Mouse (Mus musculus): Measurements from ENCODE around the gene Dhx8. TPM values are rescaled to one million over a fixed set of nuclear protein-coding genes. Genes with fewer than 3 reads are reported as not detected.

The Dhx8 gene
- total RNA-seq, 2 experiments from 2014 or later = 14.7 to 24.0 TPM

DNA sequence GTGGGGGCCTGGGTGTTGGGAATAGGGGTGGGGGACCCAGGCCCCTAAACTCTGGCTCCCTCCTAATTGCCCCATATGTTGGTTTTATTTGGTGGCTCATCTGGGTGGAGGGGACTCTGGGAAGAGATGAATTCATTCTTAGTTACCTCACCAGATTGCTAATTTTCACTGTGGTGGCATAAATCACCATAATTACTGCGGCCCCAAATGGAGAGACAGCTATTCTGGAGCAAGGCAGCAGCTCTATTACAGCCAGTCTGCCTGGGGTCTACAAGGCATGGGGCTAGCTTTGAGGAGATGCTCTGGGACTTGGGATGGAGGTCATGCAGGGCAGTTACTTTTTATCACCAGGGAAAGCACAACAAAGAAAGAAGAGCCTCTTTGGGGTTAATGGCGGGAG lies 6.0 kb upstream of the Dhx8 start:
- no peak for ATAC-seq (replicated peaks; ENCODE audit: low FRiP score, poor library complexity, severe bottlenecking)

GRCm38 (mm10) chr11:101729308-101729707 lies 3.4 kb upstream of the Dhx8 start:
- ATAC-seq (replicated peaks; ENCODE audit: low FRiP score, poor library complexity, severe bottlenecking) = no peak

DNA sequence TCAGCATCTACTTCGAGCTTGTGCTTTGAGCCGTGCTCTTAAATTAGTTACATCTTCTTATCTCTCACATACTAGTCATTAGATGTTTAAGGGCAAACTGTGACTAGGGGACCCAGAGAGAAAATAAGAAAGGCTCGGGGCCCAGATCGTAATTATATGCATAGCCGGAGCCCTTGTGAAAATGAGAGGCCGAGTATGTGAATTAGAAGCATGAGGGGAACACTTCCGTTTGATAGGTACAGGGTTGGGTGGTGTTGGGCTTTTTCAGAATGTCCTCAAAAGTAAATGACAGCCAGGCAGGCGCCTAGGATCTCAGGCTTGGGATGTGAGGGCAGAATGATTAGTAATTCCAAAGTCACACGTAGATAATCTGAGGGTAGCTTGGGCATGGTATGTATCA lies 877 bp downstream of the Dhx8 start:
- no peak for ATAC-seq (replicated peaks; ENCODE audit: low FRiP score, poor library complexity, severe bottlenecking)

GRCm38 (mm10) chr11:101756616-101757015 lies 23.9 kb downstream of the Dhx8 start:
- ATAC-seq (replicated peaks; ENCODE audit: low FRiP score, poor library complexity, severe bottlenecking) = no peak

DNA sequence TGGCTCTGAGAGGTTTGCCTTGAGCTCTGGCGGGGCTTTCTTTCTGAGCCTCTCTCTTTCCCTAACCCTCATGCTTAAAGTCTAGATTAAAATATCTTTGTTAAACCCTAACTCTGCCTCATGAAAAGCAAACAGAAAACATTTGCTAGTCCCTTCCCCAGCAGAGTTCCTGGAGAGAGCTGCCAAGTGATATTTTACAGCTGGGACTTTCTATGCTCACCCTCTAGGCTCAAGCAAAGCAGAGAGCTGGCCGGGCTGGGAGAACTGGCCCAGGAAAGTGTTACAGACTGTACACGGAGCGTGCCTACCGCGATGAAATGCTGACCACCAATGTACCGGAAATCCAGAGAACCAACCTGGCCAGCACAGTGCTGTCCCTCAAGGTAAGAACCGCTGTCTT lies 24.6 kb downstream of the Dhx8 start:
- ATAC-seq (replicated peaks; ENCODE audit: low FRiP score, poor library complexity, severe bottlenecking) = no peak

- no peak for ATAC-seq (replicated peaks; ENCODE audit: low FRiP score, poor library complexity, severe bottlenecking)
Measured at GRCm38 (mm10) chr11:101758431-101758830, 25.7 kb downstream of the Dhx8 start.

GRCm38 (mm10) chr11:101759530-101759929 lies 26.8 kb downstream of the Dhx8 start:
- ATAC-seq (replicated peaks; ENCODE audit: low FRiP score, poor library complexity, severe bottlenecking) = no peak

DNA sequence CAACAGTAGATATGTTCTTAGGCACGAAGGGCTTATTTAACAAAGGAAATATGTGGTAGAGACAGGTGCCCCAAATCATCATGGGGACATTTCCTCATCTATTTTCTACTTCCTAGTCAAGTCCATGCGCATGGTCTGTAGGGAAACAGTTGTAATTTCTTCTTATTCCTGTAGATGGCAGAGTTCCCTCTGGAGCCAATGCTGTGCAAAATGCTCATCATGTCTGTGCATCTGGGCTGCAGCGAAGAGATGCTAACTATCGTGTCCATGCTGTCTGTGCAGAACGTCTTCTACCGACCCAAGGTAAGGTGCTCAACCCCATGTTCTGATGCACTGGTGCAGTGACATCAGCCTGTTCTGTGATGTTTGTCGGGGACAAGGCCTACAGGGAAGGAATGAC lies 31.0 kb downstream of the Dhx8 start:
- ATAC-seq (replicated peaks; ENCODE audit: low FRiP score, poor library complexity, severe bottlenecking) = no peak

GRCm38 (mm10) chr11:101764546-101764945 lies 31.8 kb downstream of the Dhx8 start:
- ATAC-seq (replicated peaks; ENCODE audit: low FRiP score, poor library complexity, severe bottlenecking) = no peak

DNA sequence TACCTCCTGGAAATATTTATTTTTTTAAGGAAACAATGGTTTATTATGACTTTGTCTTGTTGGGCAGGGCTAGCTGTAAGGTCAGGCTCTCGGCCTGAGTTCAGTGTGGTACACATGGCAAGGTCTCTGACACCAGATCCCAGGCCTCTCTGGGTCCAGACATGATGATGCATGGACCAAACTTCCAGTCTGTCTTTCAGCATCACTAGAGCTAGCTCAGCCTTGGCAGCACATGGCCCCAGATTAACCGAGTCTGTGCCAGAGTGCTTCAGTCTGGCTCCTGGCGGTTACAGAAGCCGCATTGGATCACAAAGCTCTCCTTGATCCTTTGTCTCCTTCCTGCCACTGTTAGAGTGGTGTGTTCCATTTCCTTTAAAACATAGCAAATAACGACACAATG lies 34.6 kb downstream of the Dhx8 start:
- no peak for ATAC-seq (replicated peaks; ENCODE audit: low FRiP score, poor library complexity, severe bottlenecking)

DNA sequence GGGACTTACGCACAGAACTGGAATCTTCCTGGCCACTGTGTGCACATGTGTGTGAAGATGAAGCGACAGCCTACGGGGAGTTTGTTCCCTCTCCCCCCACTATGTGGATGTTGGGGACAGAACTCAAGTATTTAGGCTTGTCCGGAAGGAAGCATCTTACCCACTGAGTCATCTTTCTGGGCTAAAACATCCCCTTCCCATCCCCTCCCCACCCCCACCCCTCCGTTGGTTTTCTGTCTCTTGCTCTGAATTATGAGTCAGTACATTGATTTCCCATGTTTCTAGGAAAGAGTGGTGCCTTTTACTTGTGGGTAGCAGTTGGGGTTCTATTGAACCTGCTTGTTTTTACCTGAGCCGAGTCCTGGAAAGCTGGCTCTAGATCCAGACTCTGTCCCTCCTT lies 36.0 kb downstream of the Dhx8 start:
- ATAC-seq (replicated peaks; ENCODE audit: low FRiP score, poor library complexity, severe bottlenecking) = no peak

DNA sequence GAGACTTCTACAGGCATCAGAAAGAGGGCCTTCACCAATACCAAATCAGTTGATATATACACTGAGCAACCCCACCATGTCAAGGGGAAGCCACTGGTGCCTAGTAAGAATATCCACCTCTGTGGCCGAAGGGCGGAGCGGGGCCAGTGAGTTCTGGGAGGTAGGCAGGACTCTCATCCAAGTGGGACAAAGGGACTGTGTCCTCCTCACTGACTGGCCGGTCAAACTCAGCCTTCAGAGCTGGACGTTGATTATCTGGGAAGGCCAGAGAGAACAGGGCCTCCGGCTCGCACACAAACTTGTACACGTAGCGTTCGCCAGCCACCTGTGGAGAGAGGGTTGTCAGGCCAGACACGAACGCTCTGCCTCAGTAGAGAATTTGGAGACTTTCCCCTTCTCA lies 37.5 kb downstream of the Dhx8 start:
- no peak for ATAC-seq (replicated peaks; ENCODE audit: low FRiP score, poor library complexity, severe bottlenecking)

DNA sequence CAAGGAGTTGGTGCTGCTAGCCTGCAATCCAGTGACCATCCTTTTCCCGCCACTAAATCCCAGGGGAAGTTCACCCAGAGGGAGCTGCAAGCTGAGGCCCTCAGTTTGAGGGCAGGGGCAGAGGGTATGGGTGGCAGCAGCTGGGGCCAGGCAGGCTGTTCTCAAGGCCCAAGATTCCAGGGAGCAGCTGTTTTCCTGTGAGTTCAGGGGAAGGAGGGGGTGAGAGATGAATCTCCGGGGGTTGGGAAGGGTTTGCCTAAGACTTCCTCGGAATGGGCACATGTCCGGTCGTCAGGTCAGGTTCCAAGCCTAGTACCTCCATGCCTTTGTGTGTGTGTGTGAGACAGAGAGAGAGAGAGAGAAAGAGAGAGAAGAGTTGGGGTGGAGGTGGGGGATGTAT lies 39.3 kb downstream of the Dhx8 start:
- no peak for ATAC-seq (replicated peaks; ENCODE audit: low FRiP score, poor library complexity, severe bottlenecking)

DNA sequence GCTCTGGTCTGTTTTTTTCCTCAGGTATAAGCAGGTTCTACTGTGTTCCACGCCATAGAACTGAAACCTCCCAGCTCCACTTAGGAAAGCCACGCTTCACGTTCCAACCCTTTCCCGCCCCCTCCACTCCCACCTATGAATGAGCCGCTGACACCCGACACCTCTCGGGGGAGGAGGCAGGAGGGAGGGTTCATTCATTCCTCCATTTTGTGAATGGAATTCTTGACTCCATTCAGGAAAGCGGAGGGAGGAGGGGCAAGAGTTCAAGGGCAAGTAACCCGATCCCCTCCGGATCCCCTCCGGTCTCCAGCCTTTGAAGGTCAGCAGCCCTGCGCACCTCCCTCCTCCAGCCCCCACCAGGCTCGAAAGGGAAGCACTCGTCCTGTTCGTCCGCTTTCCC lies 39.7 kb downstream of the Dhx8 start:
- ATAC-seq (replicated peaks; ENCODE audit: low FRiP score, poor library complexity, severe bottlenecking) = no peak

GRCm38 (mm10) chr11:101776846-101777245 lies 44.1 kb downstream of the Dhx8 start:
- ATAC-seq (replicated peaks; ENCODE audit: low FRiP score, poor library complexity, severe bottlenecking) = no peak

DNA sequence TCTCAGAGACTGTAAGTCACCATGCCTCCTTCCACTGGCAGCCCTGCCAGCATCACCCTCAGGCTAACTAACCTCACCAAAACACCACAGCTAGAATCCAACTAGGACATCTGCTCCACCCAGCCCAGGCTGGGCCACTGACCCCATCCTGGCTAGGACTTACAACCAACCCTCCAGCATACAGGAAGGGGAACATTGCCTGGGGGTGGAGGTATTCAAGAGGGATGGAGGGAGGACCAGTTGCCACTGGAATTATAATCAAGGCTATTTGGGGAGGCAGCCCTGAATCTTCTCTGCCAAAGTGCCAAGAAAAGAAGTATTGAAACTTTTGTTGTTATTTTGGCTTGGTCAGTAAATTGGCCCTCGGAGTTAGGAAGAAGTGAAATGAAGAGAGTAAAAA lies 50.4 kb downstream of the Dhx8 start:
- ATAC-seq (replicated peaks; ENCODE audit: low FRiP score, poor library complexity, severe bottlenecking) = no peak

- no peak for ATAC-seq (replicated peaks; ENCODE audit: low FRiP score, poor library complexity, severe bottlenecking)
Measured at GRCm38 (mm10) chr11:101783584-101783983, 50.9 kb downstream of the Dhx8 start.

DNA sequence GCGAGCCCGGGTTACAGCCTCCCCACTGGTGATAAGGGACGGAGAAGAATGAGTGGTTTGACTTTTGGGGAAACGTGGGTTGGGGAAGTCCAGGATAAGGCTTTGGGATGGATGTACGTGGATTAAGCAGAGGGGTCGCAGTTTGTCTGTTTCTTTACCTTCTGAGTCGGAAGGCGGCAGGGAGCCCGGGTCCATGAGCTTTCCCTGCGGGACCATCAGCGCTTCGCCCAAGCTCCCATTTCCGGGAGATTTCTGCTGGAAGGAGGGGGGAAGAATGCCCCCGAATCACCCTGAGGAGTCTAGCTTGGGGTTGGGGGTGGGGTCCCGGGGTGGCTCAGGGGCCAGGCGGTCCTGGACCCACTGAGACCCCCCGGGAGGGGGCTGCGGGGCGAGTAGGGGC lies 51.4 kb downstream of the Dhx8 start:
- no peak for ATAC-seq (replicated peaks; ENCODE audit: low FRiP score, poor library complexity, severe bottlenecking)

DNA sequence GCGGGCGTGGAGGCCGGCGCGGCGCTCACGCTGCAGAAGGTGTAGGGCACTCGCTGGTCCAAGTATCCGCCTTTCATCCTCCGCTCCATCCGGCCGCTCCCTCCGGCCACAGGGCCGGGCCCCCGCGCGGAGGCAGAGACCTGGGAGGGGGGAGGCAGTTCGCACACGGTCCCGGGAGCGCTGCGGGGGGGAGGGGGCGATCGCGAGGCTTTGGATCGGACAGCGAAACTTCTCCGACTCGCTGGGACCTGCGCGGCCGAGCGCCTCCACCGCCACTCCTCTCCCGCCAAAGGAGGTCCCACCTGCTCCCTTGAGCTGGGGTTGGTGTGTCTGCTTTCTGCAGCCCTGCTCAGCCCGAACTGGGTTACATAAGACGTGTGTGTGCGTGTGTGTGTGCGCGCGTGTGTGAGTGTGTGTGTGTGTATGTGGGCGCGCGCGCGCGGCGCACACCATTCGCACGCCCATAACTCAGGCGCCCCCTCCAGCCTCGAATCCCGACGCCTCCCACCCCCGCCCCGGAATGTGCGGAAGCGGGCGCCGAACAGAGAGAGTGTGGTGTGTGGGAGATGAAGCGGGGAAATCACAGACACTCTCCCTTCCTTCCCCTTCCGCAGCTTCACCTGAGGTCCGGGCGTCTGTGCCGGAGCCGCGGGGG lies 51.9 kb downstream of the Dhx8 start:
- no peak for ATAC-seq (replicated peaks; ENCODE audit: low FRiP score, poor library complexity, severe bottlenecking)

- ATAC-seq (replicated peaks; ENCODE audit: low FRiP score, poor library complexity, severe bottlenecking) = no peak
Measured at GRCm38 (mm10) chr11:101785143-101785851, 52.6 kb downstream of the Dhx8 start, which contains the start of gene Etv4. TSS of gene Etv4 (minus strand) at chr11:101785371.

GRCm38 (mm10) chr11:101785852-101786205 lies 53.1 kb downstream of the Dhx8 start:
- no peak for ATAC-seq (replicated peaks; ENCODE audit: low FRiP score, poor library complexity, severe bottlenecking)

DNA sequence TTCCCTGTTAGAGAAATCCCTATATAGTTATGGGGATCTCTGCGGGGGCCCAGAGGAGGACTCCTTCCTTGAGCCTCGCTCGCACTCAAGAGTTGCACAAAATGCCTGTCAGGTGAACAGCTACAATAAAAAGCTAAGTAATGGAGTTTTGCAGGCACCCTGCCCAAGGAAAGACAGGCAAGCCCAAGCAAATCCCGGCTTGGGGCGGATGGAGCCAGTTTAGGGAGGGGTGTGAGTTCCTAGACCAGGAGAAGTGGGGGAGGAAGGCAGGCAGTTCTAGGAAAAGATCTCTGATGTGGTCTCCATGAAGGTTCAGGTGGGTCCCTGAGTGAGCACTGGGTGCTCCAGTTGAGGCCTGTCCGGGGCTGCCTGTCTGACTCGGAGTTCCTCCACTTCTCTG lies 53.9 kb downstream of the Dhx8 start:
- no peak for ATAC-seq (replicated peaks; ENCODE audit: low FRiP score, poor library complexity, severe bottlenecking)
